Mouse (Mus musculus): ENCODE results near the gene Tgfbr1.
"Not testable (repeated sequence)": the region's sequence is repeated elsewhere in the genome, so short reads cannot be mapped to it uniquely, and the experiment has no call there.

The Tgfbr1 gene

GRCm38 (mm10) chr4:47349759-47350158 is 3.3 kb upstream of the Tgfbr1 start:
- DNase-seq = peak; percentile 67

- peak; percentile 82 for DNase-seq
Measured at GRCm38 (mm10) chr4:47351386-47352049, 1.5 kb upstream of the Tgfbr1 start.

- DNase-seq = peak; percentile 77
Measured at GRCm38 (mm10) chr4:47352061-47352661, 861 bp upstream of the Tgfbr1 start.

GRCm38 (mm10) chr4:47353416-47354111 is 542 bp downstream of the Tgfbr1 start:
- DNase-seq = peak; percentile 88

- no peak for DNase-seq
Measured at GRCm38 (mm10) chr4:47354304-47354703, 1.3 kb downstream of the Tgfbr1 start.

- DNase-seq = no peak
Measured at GRCm38 (mm10) chr4:47362662-47363061, 9.6 kb downstream of the Tgfbr1 start.

- no peak for DNase-seq
Measured at GRCm38 (mm10) chr4:47363134-47363533, 10.1 kb downstream of the Tgfbr1 start.

GRCm38 (mm10) chr4:47368717-47369116 is 15.7 kb downstream of the Tgfbr1 start:
- no peak for DNase-seq

GRCm38 (mm10) chr4:47378716-47379115 is 25.7 kb downstream of the Tgfbr1 start:
- DNase-seq = no peak

- no peak for DNase-seq
Measured at GRCm38 (mm10) chr4:47382426-47382825, 29.4 kb downstream of the Tgfbr1 start.

- DNase-seq = not testable (repeated sequence)
Measured at GRCm38 (mm10) chr4:47391926-47392325, 38.9 kb downstream of the Tgfbr1 start.

- no peak for DNase-seq
Measured at GRCm38 (mm10) chr4:47396251-47396650, 43.2 kb downstream of the Tgfbr1 start.

GRCm38 (mm10) chr4:47397951-47398687 is 45.1 kb downstream of the Tgfbr1 start:
- no peak for DNase-seq

GRCm38 (mm10) chr4:47399824-47400223 is 46.8 kb downstream of the Tgfbr1 start:
- DNase-seq = no peak

GRCm38 (mm10) chr4:47400314-47400713 is 47.3 kb downstream of the Tgfbr1 start:
- no peak for DNase-seq

- no peak for DNase-seq
Measured at GRCm38 (mm10) chr4:47402200-47402599, 49.2 kb downstream of the Tgfbr1 start.

GRCm38 (mm10) chr4:47404536-47404935 is 51.5 kb downstream of the Tgfbr1 start:
- DNase-seq = no peak

- DNase-seq = no peak
Measured at GRCm38 (mm10) chr4:47407161-47407560, 54.1 kb downstream of the Tgfbr1 start.

- no peak for DNase-seq
Measured at GRCm38 (mm10) chr4:47417871-47418270, 64.8 kb downstream of the Tgfbr1 start.

GRCm38 (mm10) chr4:47419268-47419973 is 66.4 kb downstream of the Tgfbr1 start:
- peak; percentile 70 for DNase-seq

GRCm38 (mm10) chr4:47420191-47420590 is 67.2 kb downstream of the Tgfbr1 start:
- no peak for DNase-seq

- no peak for DNase-seq
Measured at GRCm38 (mm10) chr4:47422194-47422593, 69.2 kb downstream of the Tgfbr1 start.

GRCm38 (mm10) chr4:47422946-47423345 is 69.9 kb downstream of the Tgfbr1 start:
- DNase-seq = no peak
